ENCODE assay signal across 19 mouse cellular contexts in the genomic region with DNA sequence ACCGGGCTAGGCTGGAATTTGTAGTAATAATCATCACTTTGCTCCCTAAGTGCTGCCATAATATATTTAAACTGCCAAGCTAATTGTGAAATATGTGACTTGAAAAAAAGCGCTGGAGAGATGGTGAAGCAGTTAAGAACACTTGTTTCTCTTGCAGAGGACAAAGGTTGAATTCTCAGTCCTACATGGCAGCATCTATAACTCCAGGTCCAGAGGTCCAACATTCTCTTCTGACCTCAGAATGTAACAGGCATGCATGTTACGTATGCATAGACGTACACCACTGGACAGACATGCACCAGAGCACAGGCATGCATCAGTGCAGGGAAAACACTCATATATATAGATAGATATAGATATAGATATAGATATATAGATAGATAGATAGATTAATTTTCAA. TPM values are rescaled to one million over a fixed set of nuclear protein-coding genes. Genes with fewer than 3 reads are reported as not detected.
A peak's percentile ranks its signal among the peaks of the same experiment; 100 is the strongest.
DNase-seq lines count a peak whose midpoint lies in the region; ATAC-seq and TF ChIP-seq lines count a peak whose summit lies in the region.
"Had no signal": no experiment of that assay in that cellular context is flagged by ENCODE, and none has a peak within 500 bp of the region (broad histone marks: within the 10 kb centered on the region; RNA-seq: fewer than 3 reads in every experiment).

No protein-coding gene starts in this region.

- no peak overlapping the region for H3K9ac ChIP-seq in kidney, postnatal 0 days (ENCODE audit: low read depth, low read length)
- H3K9ac ChIP-seq in liver, postnatal 0 days (replicated peaks), result no peak overlapping the region
- H3K9ac ChIP-seq in liver, embryonic 11.5 days (ENCODE audit: low read depth, low read length), result no peak overlapping the region
- H3K9ac ChIP-seq in intestine, embryonic 16.5 days (ENCODE audit: low read depth, low read length), result no peak overlapping the region
- H3K9ac ChIP-seq: embryonic facial prominence, embryonic 12.5 days; forebrain, embryonic 13.5 days; forebrain, embryonic 15.5 days had no signal

- H3K27ac ChIP-seq in kidney, postnatal 0 days, result no peak overlapping the region
- no peak overlapping the region for H3K27ac ChIP-seq in liver, postnatal 0 days (ENCODE audit: low read depth)
- no peak overlapping the region for H3K27ac ChIP-seq in liver, embryonic 11.5 days (ENCODE audit: low read depth, low read length)
- H3K27ac ChIP-seq in intestine, embryonic 16.5 days (ENCODE audit: low read length), result no peak overlapping the region
- H3K27ac ChIP-seq: embryonic facial prominence, embryonic 10.5 days; embryonic facial prominence, embryonic 12.5 days; forebrain, embryonic 13.5 days; forebrain, embryonic 15.5 days had no signal

- DNase-seq in kidney, postnatal 0 days (ENCODE audit: low spot score), result no peak
- DNase-seq in kidney, adult 11 months, result no peak
- no peak for DNase-seq in liver, postnatal 0 days
- no peak for DNase-seq in liver, embryonic 11.5 days (ENCODE audit: low spot score)
- DNase-seq in right cerebral cortex, postnatal 25 days, result no peak
- DNase-seq in cerebellum, postnatal 25 days, result no peak
- DNase-seq: adrenal gland, adult 2 months; adrenal gland, postnatal 10 days; adrenal gland, postnatal 25 days; cerebellum, adult 11 months; cerebellum, adult 18-20 months; cerebellum, adult 8-10 months; cerebellum, adult 9-11 months; cerebellum, postnatal 14 days had no signal

- H3K9me3 ChIP-seq in kidney, postnatal 0 days (replicated peaks; ENCODE audit: low read length), result no peaks in the 10 kb centered on the region
- no peaks in the 10 kb centered on the region for H3K9me3 ChIP-seq in liver, postnatal 0 days (ENCODE audit: low read length)
- H3K9me3 ChIP-seq in liver, embryonic 11.5 days (ENCODE audit: control insufficient read depth, low read length), result no peaks in the 10 kb centered on the region
- no peaks in the 10 kb centered on the region for H3K9me3 ChIP-seq in intestine, embryonic 16.5 days (ENCODE audit: control insufficient read depth, low read length)
- H3K9me3 ChIP-seq: embryonic facial prominence, embryonic 10.5 days; embryonic facial prominence, embryonic 12.5 days; forebrain, embryonic 13.5 days; forebrain, embryonic 15.5 days had no signal

- no peak for TF ChIP-seq CTCF in kidney, postnatal 0 days (IDR thresholded peaks at IDR 0.05; ENCODE audit: low read depth)
- no peak for TF ChIP-seq CTCF in liver, postnatal 0 days (IDR thresholded peaks at IDR 0.05; ENCODE audit: low read depth)

- H3K4me3 ChIP-seq in kidney, postnatal 0 days (replicated peaks; ENCODE audit: low read depth, low read length), result no peak overlapping the region
- no peak overlapping the region for H3K4me3 ChIP-seq in liver, postnatal 0 days (ENCODE audit: low read depth, low read length)
- no peak overlapping the region for H3K4me3 ChIP-seq in liver, embryonic 11.5 days (ENCODE audit: low read depth, low read length)
- H3K4me3 ChIP-seq in intestine, embryonic 16.5 days (ENCODE audit: low read length), result no peak overlapping the region
- H3K4me3 ChIP-seq: embryonic facial prominence, embryonic 10.5 days; embryonic facial prominence, embryonic 12.5 days; forebrain, embryonic 13.5 days; forebrain, embryonic 15.5 days had no signal

- H3K4me1 ChIP-seq in kidney, postnatal 0 days (replicated peaks; ENCODE audit: insufficient read depth, low read length), result no peaks in the 10 kb centered on the region
- H3K4me1 ChIP-seq in liver, postnatal 0 days (ENCODE audit: insufficient read depth), result no peaks in the 10 kb centered on the region
- H3K4me1 ChIP-seq in liver, embryonic 11.5 days (replicated peaks; ENCODE audit: control insufficient read depth, insufficient read depth, low read length), result no peaks in the 10 kb centered on the region
- no peaks in the 10 kb centered on the region for H3K4me1 ChIP-seq in intestine, embryonic 16.5 days (ENCODE audit: control insufficient read depth, insufficient read depth, low read length)
- H3K4me1 ChIP-seq: embryonic facial prominence, embryonic 10.5 days; embryonic facial prominence, embryonic 12.5 days; forebrain, embryonic 13.5 days; forebrain, embryonic 15.5 days had no signal

- no peaks in the 10 kb centered on the region for H3K36me3 ChIP-seq in kidney, postnatal 0 days (ENCODE audit: insufficient read depth, low read length)
- no peaks in the 10 kb centered on the region for H3K36me3 ChIP-seq in liver, postnatal 0 days (replicated peaks; ENCODE audit: insufficient read depth, low read length)
- H3K36me3 ChIP-seq in liver, embryonic 11.5 days (ENCODE audit: control insufficient read depth, insufficient read depth, low read length), result no peaks in the 10 kb centered on the region; the same call in 1 of the 2 replicates
- H3K36me3 ChIP-seq in intestine, embryonic 16.5 days (ENCODE audit: control insufficient read depth, insufficient read depth, low read length), result no peaks in the 10 kb centered on the region
- H3K36me3 ChIP-seq: embryonic facial prominence, embryonic 10.5 days; embryonic facial prominence, embryonic 12.5 days; forebrain, embryonic 15.5 days had no signal

- WGBS in kidney, postnatal 0 days, result 77% methylated on average over 4 of the region's 4 CpGs
- WGBS in liver, postnatal 0 days (ENCODE audit: insufficient replicate concordance), result 75% methylated on average over 4 of the region's 4 CpGs
- 90% methylated on average over 4 of the region's 4 CpGs for WGBS in liver, embryonic 11.5 days
- 82% methylated on average over 4 of the region's 4 CpGs for WGBS in intestine, embryonic 16.5 days

- ATAC-seq in kidney, postnatal 0 days (replicated peaks; ENCODE audit: low FRiP score, low read depth), result 0 out of 2 replicates have a peak, but pooled peaks have one; percentile 61
- ATAC-seq in liver, postnatal 0 days, result peak; percentile 78
- no peak for ATAC-seq in liver, embryonic 11.5 days (replicated peaks; ENCODE audit: low FRiP score)
- ATAC-seq in intestine, embryonic 16.5 days, result peak; percentile 82
- ATAC-seq: forebrain, embryonic 13.5 days; forebrain, embryonic 15.5 days had no signal

- no peak overlapping the region for H3K4me2 ChIP-seq in kidney, postnatal 0 days (ENCODE audit: low read length)
- no peak overlapping the region for H3K4me2 ChIP-seq in liver, postnatal 0 days (ENCODE audit: low read depth, low read length)
- no peak overlapping the region for H3K4me2 ChIP-seq in liver, embryonic 11.5 days
- no peak overlapping the region for H3K4me2 ChIP-seq in intestine, embryonic 16.5 days (ENCODE audit: low read depth, low read length)
- H3K4me2 ChIP-seq: embryonic facial prominence, embryonic 12.5 days; forebrain, embryonic 13.5 days; forebrain, embryonic 15.5 days had no signal

- no peak for TF ChIP-seq EP300 in liver, postnatal 0 days (IDR thresholded peaks at IDR 0.05; ENCODE audit: low read depth)

- H3K27me3 ChIP-seq in kidney, postnatal 0 days (ENCODE audit: insufficient read depth, low read length), result no peaks in the 10 kb centered on the region
- no peaks in the 10 kb centered on the region for H3K27me3 ChIP-seq in liver, postnatal 0 days (ENCODE audit: insufficient read depth, low read length)
- H3K27me3 ChIP-seq in liver, embryonic 11.5 days (replicated peaks; ENCODE audit: control insufficient read depth, insufficient read depth, low read length), result no peaks in the 10 kb centered on the region
- H3K27me3 ChIP-seq in intestine, embryonic 16.5 days (replicated peaks; ENCODE audit: control insufficient read depth, insufficient read depth, low read length), result no peaks in the 10 kb centered on the region
- H3K27me3 ChIP-seq: embryonic facial prominence, embryonic 12.5 days; forebrain, embryonic 13.5 days; forebrain, embryonic 15.5 days had no signal

RNA-seq across cellular contexts. Expression of gene Wdr89, which starts 9.1 kb away (rescaled TPM):
- polyA plus RNA-seq in kidney, postnatal 0 days (2015; fragmentation: Nextera tagmentation; extraction: Ambion mirVana), result 9.9 and 10.6 TPM in 2 replicates
- 4.7 and 5.1 TPM in 2 replicates for polyA plus RNA-seq in liver, postnatal 0 days (2015; fragmentation: Nextera tagmentation; extraction: Ambion mirVana)
- polyA plus RNA-seq in liver, embryonic 11.5 days (2014; fragmentation: Nextera tagmentation; extraction: Ambion mirVana), result 16.5 and 17.3 TPM in 2 replicates
- polyA plus RNA-seq in intestine, embryonic 16.5 days (2015; fragmentation: Nextera tagmentation; extraction: Ambion mirVana), result 8.5 and 9.3 TPM in 2 replicates

RNA-seq across cellular contexts. Expression of gene Sgpp1, which starts 57.1 kb away (rescaled TPM):
- 24.6 and 27.0 TPM in 2 replicates for polyA plus RNA-seq in kidney, postnatal 0 days (2015; fragmentation: Nextera tagmentation; extraction: Ambion mirVana)
- polyA plus RNA-seq in liver, postnatal 0 days (2015; fragmentation: Nextera tagmentation; extraction: Ambion mirVana), result 13.8 and 17.4 TPM in 2 replicates
- 21.0 and 23.6 TPM in 2 replicates for polyA plus RNA-seq in liver, embryonic 11.5 days (2014; fragmentation: Nextera tagmentation; extraction: Ambion mirVana)
- 9.6 and 12.6 TPM in 2 replicates for polyA plus RNA-seq in intestine, embryonic 16.5 days (2015; fragmentation: Nextera tagmentation; extraction: Ambion mirVana)
